Mouse (Mus musculus) embryonic facial prominence, embryonic 15.5 days (tissue): ENCODE data around the gene Slc8a1. TPM values are rescaled to one million over a fixed set of nuclear protein-coding genes. Genes with fewer than 3 reads are reported as not detected.

Experiments used
- ATAC-seq: fragments of 200-750 bp; cut with Nextera tagmentation; 2 replicates; pipeline ENCODE4 v1.8.0; 2017; ENCODE audit warnings: low read depth, moderate TSS enrichment; ENCODE audit not compliant: insufficient number of reproducible peaks, low FRiP score, low TSS enrichment
- H3K27ac ChIP-seq: fragments of 300-500 bp; sonication (generic); replicated peaks from 2 replicates; pipeline ENCODE4 v1.5.1; 2015; ENCODE audit warnings: mild to moderate bottlenecking, inconsistent platforms
- H3K27me3 ChIP-seq: fragments of 300-500 bp; sonication (generic); 2 replicates; pipeline ENCODE4 v1.6.1; 2015; ENCODE audit warnings: inconsistent platforms
- H3K36me3 ChIP-seq: fragments of 300-500 bp; sonication (generic); 2 replicates; pipeline ENCODE4 v1.6.1; 2015; ENCODE audit warnings: mild to moderate bottlenecking, inconsistent platforms
- H3K4me1 ChIP-seq: fragments of 300-500 bp; sonication (generic); 2 replicates; pipeline ENCODE4 v1.6.1; 2015; ENCODE audit warnings: inconsistent platforms
- H3K4me2 ChIP-seq: fragments of 300-500 bp; sonication (generic); replicated peaks from 2 replicates; pipeline ENCODE4 v1.6.1; 2015; ENCODE audit warnings: mild to moderate bottlenecking, inconsistent platforms
- H3K4me3 ChIP-seq: fragments of 300-500 bp; sonication (generic); replicated peaks from 2 replicates; pipeline ENCODE4 v1.5.1; 2015; ENCODE audit warnings: mild to moderate bottlenecking, inconsistent platforms
- H3K9ac ChIP-seq: fragments of 300-500 bp; sonication (generic); 2 replicates; pipeline ENCODE4 v1.6.1; 2015; ENCODE audit warnings: inconsistent platforms
- H3K9me3 ChIP-seq: fragments of 300-500 bp; sonication (generic); replicated peaks from 2 replicates; pipeline ENCODE4 v1.6.1; 2016; ENCODE audit warnings: inconsistent platforms
- WGBS: fragments of 180-500 bp; shearing (Covaris S2); methylation state at CpG from one replicate; pipeline ENCODE4 v1.1.7; 2015; 5-methylcytosine and 5-hydroxymethylcytosine counted together
- polyA plus RNA-seq: library from polyadenylated mRNA; unstranded; fragments of >200 nt; fragmentation: Nextera tagmentation; extraction: Ambion mirVana; gene quantifications from 2 replicates; pipeline ENCODE4 v1.2.1, GENCODE M21; 2015

The Slc8a1 gene
- polyA plus RNA-seq, 1 experiment from 2014 or later: 3.3 TPM

DNA sequence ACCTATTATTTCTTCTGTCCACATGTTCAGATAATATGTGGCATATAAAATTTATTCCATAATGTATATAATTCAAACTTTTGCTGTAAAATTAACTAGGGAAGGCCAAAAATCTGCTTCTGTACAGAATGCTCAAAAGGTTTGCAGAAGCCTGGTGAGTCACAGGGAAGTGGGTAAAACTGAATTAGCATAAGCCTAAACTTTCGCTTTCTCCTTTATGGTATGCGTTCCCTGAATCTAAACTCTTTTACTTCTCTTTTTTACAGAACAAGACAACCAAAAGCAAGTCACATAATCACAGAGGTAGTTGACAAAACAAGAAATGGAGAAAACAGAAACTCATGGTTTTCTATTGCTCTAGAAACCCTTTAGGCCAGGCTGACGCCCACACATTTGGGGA is 202.1 kb downstream of the Slc8a1 start:
- no peak for ATAC-seq
- no peaks in the 10 kb centered on the region for H3K27me3 ChIP-seq
- WGBS: 79% methylated on average over 3 of the region's 3 CpGs

DNA sequence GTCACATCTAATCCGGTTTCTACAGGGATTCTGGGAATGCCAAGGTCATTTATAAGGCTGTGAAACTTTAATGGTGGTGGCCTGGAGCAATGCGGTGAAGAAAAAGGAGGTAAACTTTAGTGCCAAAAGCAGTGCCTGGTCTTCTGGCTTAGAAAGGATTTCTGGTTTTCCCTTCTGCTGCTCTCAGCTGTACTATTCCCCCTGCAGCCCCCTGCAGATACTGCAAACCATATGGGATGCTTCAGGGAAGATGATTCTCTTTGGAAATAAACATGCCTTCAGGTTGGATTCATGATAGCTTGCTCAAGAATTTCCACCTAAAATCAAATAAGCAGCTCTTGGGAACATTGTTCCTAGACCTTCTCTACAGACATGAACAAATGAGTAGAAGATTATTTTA is 208.3 kb downstream of the Slc8a1 start:
- H3K27me3 ChIP-seq: no peaks in the 10 kb centered on the region
- H3K36me3 ChIP-seq: no peaks in the 10 kb centered on the region
- H3K27ac ChIP-seq: no peak overlapping the region
- H3K4me2 ChIP-seq: no peak overlapping the region
- WGBS: 59% methylated on average over 2 of the region's 2 CpGs
- H3K9me3 ChIP-seq: no peaks in the 10 kb centered on the region
- no peak overlapping the region for H3K9ac ChIP-seq
- no peak for ATAC-seq
- no peaks in the 10 kb centered on the region for H3K4me1 ChIP-seq
- H3K4me3 ChIP-seq: no peak overlapping the region

More for the DNA sequence above, 202.1 kb downstream of the Slc8a1 start:
- Histone ChIP-seq H3K9me3 (no peaks in the 10 kb centered on the region), H3K27ac (no peak overlapping the region), H3K9ac (no peak overlapping the region), H3K36me3 (no peaks in the 10 kb centered on the region), H3K4me2 (no peak overlapping the region), H3K4me3 (no peak overlapping the region), H3K4me1 (no peaks in the 10 kb centered on the region)

- H3K4me2 ChIP-seq: no peak overlapping the region
- no peak overlapping the region for H3K27ac ChIP-seq
- H3K36me3 ChIP-seq: no peaks in the 10 kb centered on the region
- no peaks in the 10 kb centered on the region for H3K9me3 ChIP-seq
- WGBS: 65% methylated on average over 4 of the region's 4 CpGs
- H3K27me3 ChIP-seq: no peaks in the 10 kb centered on the region
- H3K4me3 ChIP-seq: no peak overlapping the region
- H3K4me1 ChIP-seq: no peaks in the 10 kb centered on the region
- H3K9ac ChIP-seq: no peak overlapping the region
- no peak for ATAC-seq
Observed at GRCm38 (mm10) chr17:81528940-81529339, 209.2 kb downstream of the Slc8a1 start.

DNA sequence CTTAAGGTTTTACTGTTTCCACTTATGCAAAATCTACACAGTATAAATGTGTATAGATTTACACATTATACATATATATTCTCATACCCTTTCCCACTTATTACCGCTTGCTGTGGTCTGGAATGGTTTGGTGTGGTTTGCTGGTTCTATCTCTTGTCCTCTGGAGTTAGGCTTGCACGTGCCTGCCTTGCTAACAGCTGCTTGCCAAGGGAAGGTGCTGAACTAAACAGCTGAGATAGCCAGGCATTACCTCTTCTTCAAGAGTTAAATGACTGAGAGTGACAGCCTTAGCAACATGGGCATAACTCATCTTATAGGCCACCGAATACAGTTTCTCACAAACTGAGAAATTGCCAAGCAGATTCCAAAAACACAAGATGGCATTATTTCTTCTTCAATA is 211.7 kb downstream of the Slc8a1 start:
- no peaks in the 10 kb centered on the region for H3K4me1 ChIP-seq
- no peaks in the 10 kb centered on the region for H3K27me3 ChIP-seq
- no peak overlapping the region for H3K27ac ChIP-seq
- H3K9ac ChIP-seq: no peak overlapping the region
- H3K4me2 ChIP-seq: no peak overlapping the region
- WGBS: 81% methylated on average over 3 of the region's 3 CpGs
- no peaks in the 10 kb centered on the region for H3K36me3 ChIP-seq
- H3K9me3 ChIP-seq: no peaks in the 10 kb centered on the region
- no peak for ATAC-seq
- H3K4me3 ChIP-seq: no peak overlapping the region

DNA sequence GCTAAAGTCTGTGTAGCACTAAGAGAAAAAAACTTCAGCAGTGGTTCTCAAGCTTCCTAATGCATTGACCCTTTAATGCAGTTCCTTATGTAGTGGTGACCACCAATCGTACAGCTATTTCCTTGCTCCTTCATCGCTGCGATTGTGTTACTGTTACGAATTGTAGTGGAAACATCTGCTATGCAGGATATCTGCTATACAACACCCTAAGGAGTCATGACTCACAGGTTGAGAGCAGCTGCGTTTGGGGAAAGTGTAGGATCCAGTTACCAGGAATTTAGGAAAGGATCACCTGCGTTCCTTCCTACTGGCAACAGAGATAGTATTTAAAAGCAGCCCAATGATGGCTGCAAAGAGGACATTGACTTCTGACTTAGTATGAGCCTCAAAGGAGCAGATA is 213.4 kb downstream of the Slc8a1 start:
- Histone ChIP-seq H3K4me1 (no peaks in the 10 kb centered on the region), H3K4me3 (no peak overlapping the region), H3K4me2 (no peak overlapping the region), H3K9ac (no peak overlapping the region), H3K36me3 (no peaks in the 10 kb centered on the region), H3K27me3 (no peaks in the 10 kb centered on the region), H3K9me3 (no peaks in the 10 kb centered on the region), H3K27ac (no peak overlapping the region)
- 45% methylated on average over 6 of the region's 6 CpGs for WGBS
- no peak for ATAC-seq

GRCm38 (mm10) chr17:81523943-81524342 is 214.2 kb downstream of the Slc8a1 start:
- H3K27me3 ChIP-seq: no peaks in the 10 kb centered on the region
- no peak overlapping the region for H3K4me2 ChIP-seq
- H3K9ac ChIP-seq: no peak overlapping the region
- H3K9me3 ChIP-seq: no peaks in the 10 kb centered on the region
- H3K4me3 ChIP-seq: no peak overlapping the region
- WGBS: 70% methylated on average over 2 of the region's 2 CpGs
- H3K4me1 ChIP-seq: no peaks in the 10 kb centered on the region
- no peaks in the 10 kb centered on the region for H3K36me3 ChIP-seq
- no peak overlapping the region for H3K27ac ChIP-seq
- no peak for ATAC-seq

GRCm38 (mm10) chr17:81518316-81519025 is 219.7 kb downstream of the Slc8a1 start:
- ATAC-seq: no peak
- no peaks in the 10 kb centered on the region for H3K4me1 ChIP-seq
- no peaks in the 10 kb centered on the region for H3K27me3 ChIP-seq
- no peak overlapping the region for H3K4me2 ChIP-seq
- no peak overlapping the region for H3K27ac ChIP-seq
- no peaks in the 10 kb centered on the region for H3K36me3 ChIP-seq
- no peak overlapping the region for H3K9ac ChIP-seq
- no peak overlapping the region for H3K4me3 ChIP-seq
- WGBS: 69% methylated on average over 10 of the region's 10 CpGs
- no peaks in the 10 kb centered on the region for H3K9me3 ChIP-seq

DNA sequence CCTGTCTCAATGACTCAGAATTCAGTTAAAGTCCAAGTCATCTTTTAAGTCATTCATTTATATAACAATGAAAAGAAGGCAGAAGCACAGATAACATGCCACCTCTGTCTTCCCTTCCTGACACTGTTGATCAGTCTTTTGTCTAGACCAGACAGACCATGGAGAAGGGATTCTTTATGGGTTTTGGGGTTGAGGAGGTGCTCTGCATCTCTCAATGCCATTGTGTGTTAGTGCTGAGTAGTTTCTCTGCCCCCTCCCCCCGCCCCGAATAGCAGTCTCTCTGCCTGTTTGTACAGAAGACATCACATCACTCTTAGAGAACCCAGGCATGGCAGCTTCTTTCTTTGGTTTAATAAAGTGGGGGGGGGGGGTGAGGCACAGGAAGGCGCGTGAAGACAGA is 222.0 kb downstream of the Slc8a1 start:
- Histone ChIP-seq H3K4me1 (no peaks in the 10 kb centered on the region), H3K36me3 (no peaks in the 10 kb centered on the region), H3K4me3 (no peak overlapping the region), H3K4me2 (no peak overlapping the region), H3K9ac (no peak overlapping the region), H3K27ac (no peak overlapping the region), H3K27me3 (no peaks in the 10 kb centered on the region), H3K9me3 (no peaks in the 10 kb centered on the region)
- WGBS: 82% methylated on average over 4 of the region's 4 CpGs
- no peak for ATAC-seq

DNA sequence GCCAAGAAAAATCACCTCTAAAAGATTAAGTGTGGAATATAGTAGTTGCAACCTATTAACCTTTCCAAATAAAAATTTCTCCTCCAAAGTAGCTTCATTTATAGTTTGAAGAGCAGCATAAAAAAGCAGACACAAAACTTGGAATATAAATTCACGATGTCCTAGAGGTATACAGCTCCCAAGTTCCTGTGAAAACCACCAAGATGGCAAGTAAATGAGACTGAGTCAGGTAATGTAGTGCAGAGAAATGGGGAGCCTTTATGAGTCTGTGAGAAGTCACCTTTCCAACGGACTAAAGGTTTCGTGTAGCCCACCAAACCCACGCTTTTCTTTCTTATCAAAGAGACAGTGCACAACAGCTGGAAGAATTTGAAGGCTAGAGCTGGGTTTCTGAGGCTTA is 224.2 kb downstream of the Slc8a1 start:
- H3K9me3 ChIP-seq: no peaks in the 10 kb centered on the region
- no peaks in the 10 kb centered on the region for H3K36me3 ChIP-seq
- no peak overlapping the region for H3K9ac ChIP-seq
- no peak overlapping the region for H3K4me3 ChIP-seq
- H3K27ac ChIP-seq: no peak overlapping the region
- H3K27me3 ChIP-seq: no peaks in the 10 kb centered on the region
- ATAC-seq: no peak
- 48% methylated on average over 4 of the region's 4 CpGs for WGBS
- H3K4me2 ChIP-seq: no peak overlapping the region
- H3K4me1 ChIP-seq: no peaks in the 10 kb centered on the region

GRCm38 (mm10) chr17:81513368-81513958 is 224.7 kb downstream of the Slc8a1 start:
- Histone ChIP-seq H3K9ac (no peak overlapping the region), H3K4me2 (no peak overlapping the region), H3K36me3 (no peaks in the 10 kb centered on the region), H3K27me3 (no peaks in the 10 kb centered on the region), H3K4me1 (no peaks in the 10 kb centered on the region), H3K27ac (no peak overlapping the region), H3K4me3 (no peak overlapping the region), H3K9me3 (no peaks in the 10 kb centered on the region)
- no peak for ATAC-seq
- WGBS: 33% methylated on average over 6 of the region's 6 CpGs

DNA sequence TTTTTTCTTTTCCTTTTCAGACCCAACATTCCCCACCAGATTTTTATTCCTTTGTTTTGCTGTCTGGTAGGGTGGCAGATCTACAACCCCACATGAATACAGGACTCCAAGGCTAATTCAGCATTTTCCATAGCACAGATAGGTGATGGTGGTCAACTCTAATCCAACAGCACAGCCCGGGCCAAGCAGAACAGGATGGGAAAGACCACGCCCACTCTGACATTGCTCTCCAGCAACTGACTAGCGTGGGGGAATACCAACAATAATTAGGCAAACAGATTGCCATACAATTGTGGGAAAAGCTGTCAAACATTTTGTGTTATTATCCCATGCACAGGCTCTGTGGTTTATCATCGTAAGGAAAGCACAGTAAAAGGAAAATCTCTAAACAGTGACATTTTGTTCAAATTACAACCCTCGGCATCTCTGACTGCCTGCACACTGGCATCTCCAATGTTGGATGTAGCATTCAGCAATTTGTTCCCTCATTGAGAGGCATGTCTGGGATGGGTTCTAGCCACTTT is 233.0 kb downstream of the Slc8a1 start:
- Histone ChIP-seq H3K4me3 (no peak overlapping the region), H3K27ac (no peak overlapping the region), H3K27me3 (no peaks in the 10 kb centered on the region), H3K9me3 (no peaks in the 10 kb centered on the region), H3K9ac (no peak overlapping the region), H3K36me3 (no peaks in the 10 kb centered on the region), H3K4me1 (no peaks in the 10 kb centered on the region), H3K4me2 (no peak overlapping the region)
- WGBS: 60% methylated on average over 5 of the region's 5 CpGs
- ATAC-seq: no peak

GRCm38 (mm10) chr17:81504040-81504439 is 234.1 kb downstream of the Slc8a1 start:
- no peak for ATAC-seq
- no peaks in the 10 kb centered on the region for H3K9me3 ChIP-seq
- 82% methylated on average over 2 of the region's 2 CpGs for WGBS
- H3K27me3 ChIP-seq: no peaks in the 10 kb centered on the region
- H3K4me1 ChIP-seq: no peaks in the 10 kb centered on the region
- no peak overlapping the region for H3K9ac ChIP-seq
- H3K4me2 ChIP-seq: no peak overlapping the region
- H3K36me3 ChIP-seq: no peaks in the 10 kb centered on the region
- H3K4me3 ChIP-seq: no peak overlapping the region
- H3K27ac ChIP-seq: no peak overlapping the region
